Mouse (Mus musculus) lung, adult 2 months (tissue): ENCODE data around the gene Olfr157.

Experiments used
- CTCF ChIP-seq: fragments of 200-500 bp; IDR thresholded peaks from 2 replicates; pipeline ENCODE4 v1.5.1; 2011; ENCODE audit warnings: mild to moderate bottlenecking, low read length, control low read depth; ENCODE audit not compliant: insufficient read depth
- POLR2A ChIP-seq: fragments of 200-500 bp; IDR thresholded peaks from 2 replicates; pipeline ENCODE4 v1.6.1; 2011; ENCODE audit warnings: low read depth, mild to moderate bottlenecking, control low read depth, low read length, borderline replicate concordance; ENCODE audit errors: extremely low read depth

DNA sequence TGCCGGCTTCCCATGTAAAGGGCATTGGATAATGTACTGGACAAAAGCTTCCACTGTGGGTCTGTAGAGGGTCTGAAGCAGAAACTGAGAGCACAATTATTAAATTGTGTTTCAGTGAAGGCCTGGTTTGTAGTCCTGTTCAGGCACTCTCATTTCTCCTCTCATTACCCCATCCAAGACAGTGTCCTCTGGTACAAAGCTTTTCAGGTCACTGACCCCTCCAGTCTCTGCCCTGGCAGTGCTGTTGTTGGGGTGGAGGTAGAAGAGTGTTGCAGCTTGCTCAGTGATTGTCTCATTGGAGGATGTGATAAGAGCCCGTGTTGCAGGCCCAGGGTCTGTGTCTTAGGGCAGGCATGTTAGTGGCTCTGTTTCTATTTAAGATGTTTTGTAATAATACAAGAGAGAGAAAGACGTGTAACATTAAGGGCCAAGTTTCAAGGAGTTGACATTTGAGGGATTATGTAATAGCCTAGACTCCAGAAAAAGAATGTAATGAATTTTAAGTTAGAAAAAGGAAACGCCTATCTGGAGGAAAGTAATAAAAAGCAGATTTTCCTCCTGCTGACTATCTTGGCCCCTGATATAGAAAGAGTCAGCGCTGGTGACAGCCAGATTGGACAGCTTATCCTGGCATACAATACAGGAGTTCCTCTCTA lies 38.2 kb upstream of the Olfr157 start:
- TF ChIP-seq CTCF: no peak
- TF ChIP-seq POLR2A: no peak
